Mouse (Mus musculus) adrenal gland, postnatal 4 days (tissue): ENCODE data around the gene Olfr492. TPM values are rescaled to one million over a fixed set of nuclear protein-coding genes. Genes with fewer than 3 reads are reported as not detected.

ENCODE experiments used
- DNase-seq, 2 experiments: peaks; one replicate each; pipeline ENCODE4 v3.0.0; 2021 to 2022; ENCODE audit warnings: low spot score in 2 of 2, mixed read lengths in 2 of 2
- long read RNA-seq, 2 experiments: library from polyadenylated mRNA; stranded (forward); transcript quantifications; one replicate each; pipeline ENCODE4 v2.0.0; 2021
- total RNA-seq, 2 experiments: library from RNA; stranded (reverse); gene quantifications; 2 replicates each; pipeline ENCODE4 v1.2.3; 2021

Gene Olfr492
- not detected for total RNA-seq
- long read RNA-seq, experiment 1 = 0 reads
- long read RNA-seq, experiment 2 = 0 reads

DNA sequence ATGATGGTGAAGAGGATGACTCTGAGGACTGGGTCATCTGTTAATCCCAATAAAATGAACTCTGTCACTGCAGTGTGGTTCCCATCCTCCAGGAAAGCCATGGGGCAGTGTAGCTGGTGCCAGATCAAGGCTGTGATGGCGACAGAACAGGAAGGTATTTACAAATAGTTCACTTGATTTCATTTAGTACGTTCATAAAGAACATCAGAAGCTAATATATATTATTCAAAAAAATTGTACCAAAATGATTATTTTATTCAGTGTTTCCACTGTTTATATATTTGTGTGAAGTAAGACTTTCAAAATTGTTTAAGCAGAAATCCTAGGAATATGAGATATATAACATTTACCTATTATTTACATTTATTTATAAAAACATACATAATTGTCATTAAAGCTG, at the start of gene Olfr492:
Olfr492 (minus strand) TSS at position 101 of the 400 bp plus-strand sequence.
- no peak for DNase-seq

DNA sequence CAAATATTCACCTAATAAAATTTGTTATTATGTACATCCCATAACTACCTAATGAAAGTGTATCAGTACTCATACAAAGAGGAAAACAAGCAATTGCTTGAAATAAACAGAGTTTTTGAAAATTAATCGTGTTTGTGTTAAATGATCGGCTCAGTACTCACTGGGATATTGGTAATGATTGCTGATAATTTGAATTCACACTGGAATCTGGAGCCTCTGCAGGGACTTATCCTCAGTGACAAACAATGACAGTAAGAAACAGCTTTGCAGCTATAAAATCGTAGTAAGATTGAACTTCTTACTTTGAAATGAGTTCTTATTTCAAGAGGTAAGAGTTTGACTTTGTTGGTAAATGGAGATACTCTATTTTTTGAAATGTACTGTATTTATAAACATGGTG, 41.6 kb upstream of the Olfr492 start, which contains the start of gene Olfr494:
Olfr494 (plus strand) TSS at position 301 of the 400 bp plus-strand sequence.
- no peak for DNase-seq

- no peak for DNase-seq
Observed at GRCm38 (mm10) chr7:108346879-108347278, 23.4 kb upstream of the Olfr492 start, which contains the start of gene Olfr493. Gene Olfr493, minus strand, starts transcription at chr7:108346979.

- DNase-seq = no peak
Observed at GRCm38 (mm10) chr7:108313151-108313550, 10.3 kb downstream of the Olfr492 start, which contains the start of gene Olfr491. Gene Olfr491, plus strand, starts transcription at chr7:108313451.

- DNase-seq = no peak
Observed at GRCm38 (mm10) chr7:108288834-108289233, 34.6 kb downstream of the Olfr492 start, which contains the start of gene Olfr490. Gene Olfr490, minus strand, starts transcription at chr7:108288934.

Other genes starting within 250 kb of the Olfr492 start
- gene Olfr481, start 243.8 kb downstream of the Olfr492 start, total RNA-seq = not detected
- 1 to 10 TPM; 1.6 to 2.2 TPM for gene Olfr482, start 226.1 kb downstream of the Olfr492 start, total RNA-seq
- gene Olfr483, start 222.8 kb downstream of the Olfr492 start, total RNA-seq = not detected
- gene Olfr484, start 196.2 kb downstream of the Olfr492 start, total RNA-seq = not detected
- gene Olfr485, start 163.8 kb downstream of the Olfr492 start, total RNA-seq = not detected
- gene Olfr486, start 150.9 kb downstream of the Olfr492 start, total RNA-seq = not detected
- not detected for gene Olfr487, start 109.0 kb downstream of the Olfr492 start, total RNA-seq
- gene Olfr488, start 65.3 kb downstream of the Olfr492 start, total RNA-seq = not detected
- not detected for gene Olfr490, start 34.7 kb downstream of the Olfr492 start, total RNA-seq
- gene Olfr491, start 10.2 kb downstream of the Olfr492 start, total RNA-seq = not detected
- gene Olfr493, start 23.3 kb upstream of the Olfr492 start, total RNA-seq = not detected
- not detected for gene Olfr494, start 41.7 kb upstream of the Olfr492 start, total RNA-seq
- gene Olfr495, start 69.5 kb upstream of the Olfr492 start, total RNA-seq = not detected
- gene Olfr497, start 96.7 kb upstream of the Olfr492 start, total RNA-seq = not detected
- gene Olfr498, start 141.7 kb upstream of the Olfr492 start, total RNA-seq = not detected
- gene Olfr502, start 201.4 kb upstream of the Olfr492 start, total RNA-seq = not detected
- gene Olfr503, start 220.9 kb upstream of the Olfr492 start, total RNA-seq = not detected
- not detected for gene Olfr504, start 242.1 kb upstream of the Olfr492 start, total RNA-seq